Mouse (Mus musculus) thymus, postnatal 4 days (tissue): ENCODE results near the gene Bsnd.

Experiments
- DNase-seq: peaks from one replicate; pipeline ENCODE4 v3.0.0; 2021

The Bsnd gene

GRCm38 (mm10) chr4:106492116-106492515 is at the start of gene Bsnd:
Gene Bsnd, minus strand, starts transcription at chr4:106492283.
- peak; percentile 36 for DNase-seq

- no peak for DNase-seq
These were observed 49.4 kb upstream of the Bsnd start for GRCm38 (mm10) chr4:106541491-106541890.

GRCm38 (mm10) chr4:106539756-106540155 is 47.7 kb upstream of the Bsnd start:
- DNase-seq, result no peak

GRCm38 (mm10) chr4:106534256-106534655 is 42.2 kb upstream of the Bsnd start:
- DNase-seq, result peak; percentile 18

- peak; percentile 59 for DNase-seq
These were observed 41.5 kb upstream of the Bsnd start for GRCm38 (mm10) chr4:106533421-106534080.

- DNase-seq, result no peak
These were observed 38.0 kb upstream of the Bsnd start for GRCm38 (mm10) chr4:106530113-106530482.

GRCm38 (mm10) chr4:106529375-106530112 is 37.5 kb upstream of the Bsnd start:
- DNase-seq, result peak; percentile 96

GRCm38 (mm10) chr4:106527856-106528547 is 35.9 kb upstream of the Bsnd start:
- DNase-seq, result peak; percentile 55

- DNase-seq, result no peak
These were observed 32.9 kb upstream of the Bsnd start for GRCm38 (mm10) chr4:106525001-106525400.

GRCm38 (mm10) chr4:106524131-106524530 is 32.0 kb upstream of the Bsnd start:
- DNase-seq, result no peak

GRCm38 (mm10) chr4:106522547-106522946 is 30.5 kb upstream of the Bsnd start:
- DNase-seq, result no peak

GRCm38 (mm10) chr4:106514606-106515005 is 22.5 kb upstream of the Bsnd start:
- no peak for DNase-seq

GRCm38 (mm10) chr4:106509888-106510287 is 17.8 kb upstream of the Bsnd start:
- DNase-seq, result no peak

- DNase-seq, result no peak
These were observed 13.5 kb upstream of the Bsnd start for GRCm38 (mm10) chr4:106505453-106506058.

GRCm38 (mm10) chr4:106503578-106503977 is 11.5 kb upstream of the Bsnd start:
- no peak for DNase-seq

- no peak for DNase-seq
These were observed 8.0 kb upstream of the Bsnd start for GRCm38 (mm10) chr4:106500066-106500465.

- DNase-seq, result no peak
These were observed 6.4 kb upstream of the Bsnd start for GRCm38 (mm10) chr4:106498471-106498844.

- DNase-seq, result no peak
These were observed 5.8 kb upstream of the Bsnd start for GRCm38 (mm10) chr4:106497776-106498470.

GRCm38 (mm10) chr4:106496833-106497232 is 4.8 kb upstream of the Bsnd start:
- DNase-seq, result no peak

GRCm38 (mm10) chr4:106493639-106494038 is 1.6 kb upstream of the Bsnd start:
- DNase-seq, result peak; percentile 76

GRCm38 (mm10) chr4:106490620-106491019 is 1.5 kb downstream of the Bsnd start:
- no peak for DNase-seq

GRCm38 (mm10) chr4:106483831-106484230 is 8.3 kb downstream of the Bsnd start:
- no peak for DNase-seq

GRCm38 (mm10) chr4:106483215-106483727 is 8.8 kb downstream of the Bsnd start:
- no peak for DNase-seq
